Mouse (Mus musculus) embryonic facial prominence, embryonic 11.5 days (tissue): ENCODE data around the gene Tef. TPM values are rescaled to one million over a fixed set of nuclear protein-coding genes. Genes with fewer than 3 reads are reported as not detected.

Experiments used
- ATAC-seq: fragments of 200-750 bp; cut with Nextera tagmentation; replicated peaks from 2 replicates; pipeline ENCODE4 v1.8.0; 2017; ENCODE audit warnings: low read depth; ENCODE audit not compliant: insufficient number of reproducible peaks, low FRiP score, low TSS enrichment
- DNase-seq: peaks from one replicate; pipeline ENCODE4 v3.0.0-alpha.2; 2015; ENCODE audit warnings: low spot score
- H3K27ac ChIP-seq: fragments of 300-500 bp; sonication (generic); replicated peaks from 2 replicates; pipeline ENCODE4 v1.5.1; 2014; ENCODE audit warnings: mild to moderate bottlenecking, low read depth, low read length, control low read depth
- H3K27me3 ChIP-seq: fragments of 300-500 bp; sonication (generic); 2 replicates; pipeline ENCODE4 v1.6.1; 2014; ENCODE audit warnings: mild to moderate bottlenecking, low read length, moderate library complexity, mixed read lengths; ENCODE audit not compliant: control insufficient read depth, insufficient read depth
- H3K36me3 ChIP-seq: fragments of 300-500 bp; sonication (generic); replicated peaks from 2 replicates; pipeline ENCODE4 v1.6.1; 2014; ENCODE audit warnings: low read depth, mild to moderate bottlenecking, low read length, moderate library complexity, mixed read lengths; ENCODE audit not compliant: control insufficient read depth, insufficient read depth
- H3K4me1 ChIP-seq: fragments of 300-500 bp; sonication (generic); 2 replicates; pipeline ENCODE4 v1.6.1; 2014; ENCODE audit warnings: low read length, mixed read lengths; ENCODE audit not compliant: control insufficient read depth, insufficient read depth
- H3K4me2 ChIP-seq: fragments of 300-500 bp; sonication (generic); 2 replicates; pipeline ENCODE4 v1.6.1; 2014; ENCODE audit warnings: low read depth, mild to moderate bottlenecking, control low read depth, low read length, moderate library complexity
- H3K4me3 ChIP-seq: fragments of 300-500 bp; sonication (generic); 2 replicates; pipeline ENCODE4 v1.5.1; 2014; ENCODE audit warnings: low read depth, low read length, control low read depth
- H3K9ac ChIP-seq: fragments of 300-500 bp; sonication (generic); replicated peaks from 2 replicates; pipeline ENCODE4 v1.6.1; 2014; ENCODE audit warnings: mild to moderate bottlenecking, control low read depth, low read length
- H3K9me3 ChIP-seq: fragments of 300-500 bp; sonication (generic); replicated peaks from 2 replicates; pipeline ENCODE4 v1.6.1; 2016; ENCODE audit warnings: mild to moderate bottlenecking, low read length, inconsistent platforms, mixed read lengths; ENCODE audit not compliant: control insufficient read depth
- WGBS: fragments of 180-500 bp; shearing (Covaris S2); extraction: QIAGEN DNeasy Blood & Tissue Kit; methylation state at CpG from one replicate; pipeline ENCODE4 v1.1.7; 2014; 5-methylcytosine and 5-hydroxymethylcytosine counted together
- polyA plus RNA-seq: library from polyadenylated mRNA; unstranded; fragments of >200 nt; fragmentation: Nextera tagmentation; extraction: Ambion mirVana; gene quantifications from 2 replicates; pipeline ENCODE4 v1.2.1, GENCODE M21; 2014

The Tef gene
- polyA plus RNA-seq, 1 experiment from 2014 or later, result 11.4 TPM

GRCm38 (mm10) chr15:81810671-81811598 lies 8.7 kb downstream of the Tef start:
- DNase-seq (peak; percentile 98), ATAC-seq (peak; percentile 97)
- Histone ChIP-seq H3K9me3 (no peaks in the 10 kb centered on the region), H3K4me2 (peak overlapping the region; percentile 69), H3K4me3 (peak overlapping the region; percentile 73), H3K36me3 (0 out of 2 replicates have a peak, but pooled peaks cover 2% of the 10 kb centered on the region), H3K4me1 (no peaks in the 10 kb centered on the region), H3K9ac (peak overlapping the region; percentile 70), H3K27me3 (no peaks in the 10 kb centered on the region), H3K27ac (peak overlapping the region; percentile 48; the same call in 1 of the 2 replicates)
- WGBS, result under 1% methylated on average over 76 of the region's 89 CpGs

DNA sequence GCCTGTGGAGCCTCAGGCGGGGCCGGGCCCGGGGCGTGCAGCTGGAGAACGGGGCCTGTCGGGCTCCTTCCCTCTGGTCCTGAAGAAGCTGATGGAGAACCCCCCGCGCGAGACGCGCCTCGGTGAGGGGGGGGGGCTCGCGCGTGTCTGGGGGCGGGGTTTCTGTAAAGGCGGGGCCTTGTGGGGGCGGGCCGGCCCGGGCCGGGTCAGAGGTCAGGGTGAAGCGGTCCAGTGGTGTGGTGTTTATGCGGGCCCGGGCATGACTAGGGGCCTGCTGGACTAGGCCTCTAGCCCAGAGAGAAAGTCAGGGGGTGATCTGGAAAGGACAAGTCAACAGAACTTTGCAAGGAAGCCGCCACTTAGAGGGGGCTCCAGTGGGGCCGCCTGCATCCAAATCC lies 9.4 kb downstream of the Tef start:
- DNase-seq (peak; percentile 59), ATAC-seq (peak; percentile 22; the same call in 1 of the 2 replicates)
- Histone ChIP-seq H3K4me1 (no peaks in the 10 kb centered on the region), H3K27ac (peak overlapping the region; percentile 48; the same call in 1 of the 2 replicates), H3K9me3 (no peaks in the 10 kb centered on the region), H3K36me3 (0 out of 2 replicates have a peak, but pooled peaks cover 2% of the 10 kb centered on the region), H3K4me3 (peak overlapping the region; percentile 73), H3K27me3 (no peaks in the 10 kb centered on the region), H3K4me2 (peak overlapping the region; percentile 69), H3K9ac (peak overlapping the region; percentile 70)
- 0% methylated on average over 18 of the region's 26 CpGs for WGBS

- ATAC-seq (no peak), DNase-seq (no peak)
- Histone ChIP-seq H3K4me1 (no peaks in the 10 kb centered on the region), H3K36me3 (0 out of 2 replicates have a peak, but pooled peaks cover 2% of the 10 kb centered on the region), H3K9me3 (no peaks in the 10 kb centered on the region), H3K9ac (peak overlapping the region; percentile 70), H3K4me2 (peak overlapping the region; percentile 69), H3K4me3 (peak overlapping the region; percentile 73), H3K27me3 (no peaks in the 10 kb centered on the region), H3K27ac (no peak overlapping the region)
- WGBS, result 42% methylated on average over 3 of the region's 3 CpGs
Measured at GRCm38 (mm10) chr15:81812287-81812686, 10.1 kb downstream of the Tef start.

DNA sequence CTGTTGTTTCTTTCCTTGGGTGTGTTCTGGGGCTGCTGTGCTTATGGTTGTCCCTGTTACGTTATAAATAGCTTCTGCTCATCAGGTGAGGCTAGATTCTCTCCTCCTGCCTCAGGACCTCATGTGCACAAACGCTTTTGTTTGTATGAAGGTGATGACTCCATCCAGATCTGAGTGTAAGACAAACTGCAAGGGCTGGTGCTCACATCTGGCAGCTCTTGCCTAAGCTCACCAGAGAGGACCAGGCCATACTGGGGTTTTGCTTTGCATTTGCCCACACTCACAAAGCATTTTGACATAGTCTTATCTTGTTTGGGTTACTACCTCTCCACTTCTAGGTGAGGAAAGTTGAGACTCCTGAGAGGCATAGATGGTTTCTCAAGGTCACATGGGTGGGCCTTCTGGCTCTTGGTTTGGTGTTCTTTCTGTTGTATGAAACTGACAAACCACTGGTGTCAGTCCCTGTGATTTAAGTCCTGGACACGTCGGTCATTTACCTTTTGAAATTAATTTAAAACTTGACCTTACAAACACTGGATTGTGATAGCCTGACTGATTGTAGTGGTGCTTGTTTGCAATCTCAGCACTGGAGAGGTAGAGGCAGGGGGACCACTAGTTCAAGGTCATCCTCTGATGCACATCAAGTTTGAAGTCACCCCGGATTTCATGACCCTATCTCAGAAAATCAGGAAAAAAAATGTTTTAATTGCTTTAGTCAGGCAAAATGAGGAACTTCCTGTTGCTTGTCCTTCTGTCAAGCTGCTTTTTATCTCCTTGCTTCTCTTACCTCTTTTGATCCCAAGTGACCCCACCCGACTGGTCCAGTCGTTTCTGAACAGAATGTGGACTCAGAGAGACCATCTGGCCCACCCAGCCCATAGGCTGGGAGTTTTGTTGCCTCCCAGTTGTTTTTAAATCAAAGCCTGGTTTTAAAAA lies 10.7 kb downstream of the Tef start:
- H3K27me3 ChIP-seq, result no peaks in the 10 kb centered on the region
- 0 out of 2 replicates have a peak, but pooled peaks cover 2% of the 10 kb centered on the region for H3K36me3 ChIP-seq
- WGBS, result 65% methylated on average over 7 of the region's 7 CpGs
- no peaks in the 10 kb centered on the region for H3K4me1 ChIP-seq
- no peaks in the 10 kb centered on the region for H3K9me3 ChIP-seq
- no peak overlapping the region for H3K27ac ChIP-seq
- ATAC-seq, result no peak
- H3K9ac ChIP-seq, result no peak overlapping the region
- no peak overlapping the region for H3K4me2 ChIP-seq
- no peak for DNase-seq
- H3K4me3 ChIP-seq, result no peak overlapping the region

DNA sequence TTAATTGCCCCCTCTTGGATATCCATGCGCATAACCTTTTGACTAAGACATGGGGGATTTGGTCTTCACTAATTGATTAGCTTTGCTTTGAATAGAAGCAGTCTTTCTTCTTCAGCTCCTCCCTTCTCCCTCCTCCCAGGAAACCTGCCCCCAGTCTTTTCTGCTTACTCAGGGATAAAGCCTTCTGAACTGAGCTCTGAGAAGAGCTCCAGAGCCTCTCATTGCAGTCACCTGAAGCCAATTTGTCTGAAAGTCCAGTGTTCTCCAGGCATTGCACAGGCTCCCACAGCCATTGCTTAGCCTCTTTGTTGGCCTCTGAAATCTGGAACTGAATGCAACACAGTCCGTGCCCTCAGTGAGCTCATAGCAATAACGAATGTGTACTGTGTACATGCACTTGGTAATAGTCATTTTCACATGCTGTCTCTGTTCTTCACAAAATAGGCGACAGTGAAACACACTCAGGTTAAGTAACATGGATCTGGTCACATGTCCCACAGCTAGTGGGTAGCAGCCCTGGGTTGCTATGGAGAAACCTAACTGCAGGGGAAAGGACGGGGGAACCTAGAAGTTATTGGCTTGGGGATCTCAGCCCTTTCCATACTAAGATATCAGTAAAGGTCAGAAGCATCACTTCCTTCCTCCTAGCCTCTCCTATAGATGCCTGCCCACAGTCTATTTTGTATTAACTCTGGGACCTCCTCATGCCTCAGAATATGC lies 11.9 kb downstream of the Tef start:
- Histone ChIP-seq H3K4me3 (no peak overlapping the region), H3K36me3 (0 out of 2 replicates have a peak, but pooled peaks cover 2% of the 10 kb centered on the region), H3K27ac (no peak overlapping the region), H3K4me2 (no peak overlapping the region), H3K4me1 (no peaks in the 10 kb centered on the region), H3K27me3 (no peaks in the 10 kb centered on the region), H3K9me3 (no peaks in the 10 kb centered on the region), H3K9ac (no peak overlapping the region)
- WGBS, result 65% methylated on average over 5 of the region's 5 CpGs
- ATAC-seq, result no peak
- DNase-seq, result no peak

DNA sequence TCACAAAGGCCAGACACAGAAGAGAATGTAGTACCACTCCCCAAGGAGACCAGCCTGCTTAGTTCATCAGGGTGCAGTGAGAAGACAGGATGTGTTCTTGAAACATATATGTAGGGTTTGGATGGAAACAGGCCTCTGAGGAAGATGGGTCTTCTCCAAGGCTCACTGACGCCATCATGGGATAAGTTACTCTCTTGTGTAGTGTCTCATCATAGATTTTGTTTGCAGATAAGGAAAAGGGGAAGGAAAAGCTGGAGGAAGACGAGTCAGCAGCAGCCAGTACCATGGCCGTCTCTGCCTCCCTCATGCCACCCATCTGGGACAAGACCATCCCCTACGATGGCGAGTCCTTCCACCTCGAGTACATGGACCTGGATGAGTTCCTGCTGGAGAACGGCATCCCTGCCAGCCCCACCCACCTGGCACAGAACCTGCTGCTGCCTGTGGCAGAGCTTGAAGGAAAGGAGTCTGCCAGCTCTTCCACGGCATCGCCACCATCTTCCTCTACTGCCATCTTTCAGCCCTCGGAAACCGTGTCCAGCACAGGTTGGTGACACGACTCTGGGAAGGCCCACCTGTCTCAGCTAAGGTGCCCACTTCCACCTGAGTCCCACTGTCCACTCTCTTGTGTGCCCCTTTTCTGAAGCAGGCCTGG lies 12.6 kb downstream of the Tef start:
- WGBS, result 94% methylated on average over 12 of the region's 12 CpGs
- H3K9ac ChIP-seq, result no peak overlapping the region
- no peak overlapping the region for H3K4me3 ChIP-seq
- no peaks in the 10 kb centered on the region for H3K27me3 ChIP-seq
- no peak overlapping the region for H3K4me2 ChIP-seq
- H3K27ac ChIP-seq, result no peak overlapping the region
- no peak for DNase-seq
- no peaks in the 10 kb centered on the region for H3K4me1 ChIP-seq
- H3K36me3 ChIP-seq, result 0 out of 2 replicates have a peak, but pooled peaks cover 2% of the 10 kb centered on the region
- no peaks in the 10 kb centered on the region for H3K9me3 ChIP-seq
- ATAC-seq, result no peak

DNA sequence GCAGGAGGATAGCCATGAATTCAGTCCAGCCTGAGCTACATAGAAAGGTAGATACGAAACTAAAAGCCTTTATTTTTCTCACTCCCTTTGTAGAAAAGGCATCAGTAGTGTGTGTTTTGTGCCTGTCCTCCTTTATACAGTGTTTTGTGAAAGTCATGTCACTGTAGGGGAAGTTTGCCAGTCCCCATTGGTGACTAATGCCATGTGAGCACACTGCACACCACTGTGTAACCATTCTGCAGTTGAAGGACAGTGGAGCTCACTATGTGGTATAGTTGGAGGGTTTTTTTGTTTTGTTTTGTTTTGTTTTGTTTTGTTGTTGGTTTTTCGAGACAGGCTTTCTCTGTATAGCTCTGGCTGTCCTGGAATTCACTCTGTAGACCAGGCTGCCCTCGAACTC lies 16.2 kb downstream of the Tef start:
- Histone ChIP-seq H3K4me3 (no peak overlapping the region), H3K9me3 (no peaks in the 10 kb centered on the region), H3K36me3 (peaks cover 2% of the 10 kb centered on the region; the same call in 1 of the 2 replicates), H3K4me1 (no peaks in the 10 kb centered on the region), H3K27me3 (no peaks in the 10 kb centered on the region), H3K27ac (no peak overlapping the region), H3K4me2 (no peak overlapping the region), H3K9ac (no peak overlapping the region)
- ATAC-seq, result no peak
- 84% methylated on average over 3 of the region's 3 CpGs for WGBS
- DNase-seq, result no peak
